Mouse (Mus musculus) c-Kit-positive CD71-positive TER-119-positive erythroid progenitor cells, embryonic 14.5 days (primary cell): ENCODE measurements around the gene Ndst2.

Experiments used
- DNase-seq: peaks from one replicate; pipeline ENCODE4 v3.0.0-alpha.2; 2013; ENCODE audit warnings: low spot score

Gene Ndst2

DNA sequence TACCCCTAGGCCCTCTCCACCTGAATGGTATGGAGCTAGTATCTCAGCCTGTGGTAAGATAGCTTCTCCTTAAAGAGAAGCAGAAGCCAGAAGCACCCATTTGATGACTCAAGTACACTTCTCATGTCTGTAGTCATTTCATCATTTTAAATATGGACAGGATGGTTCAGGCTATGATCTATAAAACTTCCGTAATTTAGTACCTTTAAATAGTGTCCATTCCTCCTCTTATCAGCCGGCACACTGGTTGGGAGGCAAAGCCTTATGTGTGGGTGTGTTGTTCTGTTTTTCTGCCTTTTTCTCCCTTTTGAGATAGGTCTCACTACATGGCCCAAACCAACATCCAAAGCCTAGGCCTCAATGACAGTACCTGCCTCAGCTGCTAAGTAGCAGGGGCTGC, 35.8 kb downstream of the Ndst2 start:
- no peak for DNase-seq

DNA sequence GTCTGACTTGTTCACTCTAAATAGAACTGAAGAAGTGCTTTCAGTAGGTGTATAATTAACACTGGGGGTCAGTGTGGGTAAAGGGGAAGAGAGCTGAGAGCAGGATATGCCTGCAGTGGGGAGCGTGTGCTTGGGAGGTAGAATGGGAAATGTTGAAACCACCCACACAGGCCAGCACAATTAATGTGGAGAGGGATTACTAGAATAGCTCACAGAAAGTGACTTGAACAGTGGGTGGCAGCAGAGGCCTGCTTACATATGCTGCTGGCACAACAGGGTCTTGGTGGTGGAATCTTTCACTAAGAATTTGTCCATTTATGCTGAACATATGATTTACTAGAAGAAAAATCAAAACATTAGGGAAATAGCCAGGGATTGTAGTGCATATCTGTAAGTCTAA, 37.4 kb downstream of the Ndst2 start:
- DNase-seq = no peak

DNA sequence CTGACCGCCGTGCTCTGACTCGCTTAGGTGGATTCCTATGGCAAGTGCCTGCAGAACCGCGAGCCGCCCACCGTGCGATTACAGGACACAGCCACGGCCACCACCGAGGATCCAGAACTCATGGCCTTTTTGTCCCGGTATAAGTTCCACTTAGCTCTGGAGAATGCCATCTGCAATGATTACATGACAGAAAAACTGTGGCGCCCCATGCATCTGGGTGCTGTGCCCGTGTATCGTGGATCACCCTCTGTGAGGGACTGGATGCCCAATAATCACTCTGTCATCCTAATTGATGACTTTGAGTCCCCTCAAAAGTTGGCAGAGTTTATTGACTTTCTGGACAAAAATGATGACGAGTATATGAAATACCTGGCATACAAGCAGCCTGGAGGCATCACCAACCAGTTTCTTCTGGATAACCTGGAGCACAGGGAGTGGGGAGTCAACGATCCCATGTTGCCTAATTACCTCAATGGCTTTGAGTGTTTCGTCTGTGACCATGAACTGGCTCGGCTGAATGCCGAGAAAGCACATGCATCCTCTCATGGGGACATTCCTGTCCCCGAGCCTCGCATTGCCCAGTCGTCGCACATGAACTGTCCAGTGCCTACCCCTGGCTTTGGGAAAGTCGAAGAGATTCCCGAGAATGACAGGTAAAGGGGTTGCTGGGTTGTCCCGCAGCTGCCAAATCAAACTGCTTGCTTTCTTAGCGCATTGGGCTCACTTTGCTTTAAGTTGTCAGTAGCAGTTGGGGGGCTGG, 38.4 kb downstream of the Ndst2 start:
- DNase-seq = no peak

DNA sequence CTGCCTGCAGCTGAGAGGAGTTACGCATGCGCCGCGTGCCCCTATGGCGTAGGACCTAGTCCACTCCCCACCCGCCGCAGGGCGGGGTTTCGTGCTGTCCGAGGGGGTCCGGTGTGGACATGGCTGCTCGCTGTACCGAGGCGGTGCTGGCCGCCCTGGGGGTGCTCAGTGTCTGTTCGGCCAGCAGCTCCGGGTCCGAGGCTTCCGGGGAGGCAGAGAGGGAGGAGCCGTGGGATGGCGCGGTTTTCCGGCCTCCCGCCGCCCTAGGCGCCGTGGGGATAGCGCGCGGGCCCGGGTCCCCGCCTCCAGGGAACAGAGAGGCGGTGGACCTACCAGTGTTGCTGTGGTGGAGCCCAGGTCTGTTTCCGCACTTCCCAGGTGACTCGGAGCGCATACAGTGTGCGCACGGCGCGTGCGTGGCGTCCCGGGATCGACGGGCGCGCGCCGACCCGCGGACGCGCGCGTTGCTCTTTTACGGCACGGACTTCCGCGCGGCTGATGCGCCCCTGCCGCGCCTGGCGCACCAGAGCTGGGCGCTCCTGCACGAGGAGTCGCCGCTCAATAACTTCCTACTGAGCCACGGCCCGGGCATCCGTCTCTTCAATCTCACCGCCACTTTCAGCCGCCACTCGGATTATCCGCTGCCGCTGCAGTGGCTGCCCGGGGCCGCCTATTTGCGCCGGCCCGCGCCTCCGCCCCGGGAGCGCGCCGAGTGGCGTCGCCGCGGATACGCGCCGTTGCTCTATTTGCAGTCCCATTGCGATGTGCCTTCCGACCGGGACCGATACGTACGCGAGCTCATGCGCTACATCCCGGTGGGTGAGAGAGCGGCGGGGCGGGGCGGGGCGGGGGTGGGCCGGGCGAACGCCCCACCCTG, 39.2 kb downstream of the Ndst2 start, which contains the start of gene Fut11:
Gene Fut11 (plus strand): TSS at position 85 of the 877 bp plus-strand sequence.
- DNase-seq = peak; percentile 71

DNA sequence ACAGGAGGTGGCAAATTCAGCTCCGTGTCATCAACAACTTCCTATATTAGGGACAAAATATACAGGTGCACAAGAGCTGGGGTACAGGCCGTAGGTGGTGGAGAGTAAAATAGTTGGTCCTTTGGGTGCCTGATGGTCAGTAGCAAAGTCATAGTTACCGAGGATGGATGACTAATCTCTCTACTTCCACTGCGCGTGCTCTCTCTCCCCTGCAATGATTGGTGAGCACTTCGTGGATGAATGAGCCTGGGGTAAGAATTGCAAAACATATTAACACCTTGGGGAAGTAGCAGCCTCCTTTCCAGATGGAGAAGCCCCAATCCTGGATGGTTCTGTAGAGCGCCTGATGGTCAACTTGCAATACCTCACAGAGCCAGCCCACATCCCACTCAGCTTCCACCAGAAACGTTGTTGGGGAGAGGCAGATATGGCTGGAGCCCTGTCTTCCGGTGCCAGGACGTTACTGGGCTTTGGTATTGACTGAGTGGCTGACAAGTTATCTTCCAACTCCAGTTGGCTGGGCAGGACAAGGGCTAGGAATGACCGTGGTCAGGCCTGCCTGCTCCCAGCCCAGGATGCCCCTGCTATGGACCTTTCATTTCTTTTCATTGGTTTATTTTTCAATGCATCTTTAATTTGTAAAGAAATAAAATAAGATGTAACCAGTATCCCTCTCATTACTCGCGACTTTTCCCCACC, 40.0 kb downstream of the Ndst2 start:
- DNase-seq = no peak

DNA sequence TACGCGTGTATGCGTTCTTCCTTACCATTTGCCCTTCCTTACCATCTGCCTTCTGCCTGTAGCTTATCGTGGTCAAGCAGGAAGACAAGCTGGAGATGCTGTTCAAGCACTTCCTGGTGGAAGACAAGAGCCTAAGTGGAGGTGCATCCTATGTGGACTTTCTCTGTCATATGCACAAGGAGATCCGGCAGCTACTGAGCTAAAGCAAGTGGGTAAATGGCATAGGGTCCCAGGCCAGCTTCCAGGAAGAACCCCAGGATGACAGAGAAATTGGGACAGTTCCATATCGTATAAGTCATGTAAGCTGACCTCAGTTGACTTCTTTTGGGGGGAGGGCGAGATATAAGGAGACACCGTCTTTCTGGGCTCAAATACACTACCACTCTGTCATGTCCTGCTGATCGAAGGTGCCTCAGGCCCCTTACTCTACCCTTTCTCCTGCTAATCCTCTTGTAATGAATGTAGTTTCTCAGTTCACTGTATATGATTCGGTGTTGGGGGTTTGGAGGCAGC, 40.7 kb downstream of the Ndst2 start:
- DNase-seq = no peak

DNA sequence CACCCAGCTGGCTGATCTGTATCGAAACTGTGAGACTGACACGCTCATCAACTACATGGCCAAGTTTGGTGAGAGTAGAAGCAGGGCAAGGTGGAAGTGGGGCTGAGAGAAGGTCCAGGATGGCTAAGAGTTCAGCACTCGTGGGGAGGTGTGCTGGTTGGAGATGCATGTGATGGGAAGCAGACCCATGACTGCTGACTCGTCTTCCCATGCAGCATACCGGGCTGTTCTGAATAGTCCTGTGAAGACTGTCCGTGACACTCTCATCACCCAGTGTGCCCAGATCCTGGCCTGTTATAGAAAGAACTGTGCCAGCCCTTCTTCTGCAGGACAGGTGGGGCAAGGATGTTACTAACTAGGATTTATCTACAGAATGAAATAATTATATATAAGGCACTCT, 42.6 kb downstream of the Ndst2 start:
- DNase-seq = no peak

DNA sequence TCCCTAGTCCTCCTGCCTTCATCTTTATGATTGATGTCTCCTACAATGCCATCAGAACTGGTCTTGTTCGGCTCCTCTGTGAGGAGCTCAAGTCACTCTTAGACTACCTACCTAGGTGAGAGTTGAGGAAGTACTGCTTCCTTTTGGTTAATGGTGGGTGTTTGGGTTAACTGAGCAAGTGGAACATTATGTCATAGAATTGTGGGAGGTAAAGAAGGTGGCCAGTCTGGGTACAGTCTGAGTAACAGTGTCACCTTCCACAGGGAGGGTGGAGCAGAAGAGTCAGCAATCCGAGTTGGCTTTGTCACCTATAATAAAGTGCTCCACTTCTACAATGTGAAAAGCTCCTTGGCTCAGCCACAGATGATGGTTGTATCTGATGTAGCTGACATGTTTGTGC, 45.4 kb downstream of the Ndst2 start:
- no peak for DNase-seq

DNA sequence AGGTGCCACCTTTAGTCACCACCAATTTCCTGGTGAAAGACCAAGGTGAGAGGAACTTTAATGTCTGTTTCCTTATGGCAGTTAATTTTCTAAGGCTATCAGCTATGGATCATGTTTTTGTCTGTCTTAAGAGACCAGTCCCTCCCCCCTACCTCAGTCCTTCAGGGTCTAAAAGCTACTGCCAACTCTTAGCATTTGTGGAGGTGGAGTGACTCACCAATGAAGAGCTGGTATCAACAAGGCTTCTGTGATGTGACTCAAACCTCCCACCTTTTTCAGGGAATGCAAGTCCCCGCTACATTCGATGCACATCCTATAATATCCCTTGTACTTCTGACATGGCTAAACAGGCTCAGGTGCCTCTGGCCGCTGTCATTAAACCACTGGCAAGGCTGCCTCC, 47.8 kb downstream of the Ndst2 start:
- no peak for DNase-seq

DNA sequence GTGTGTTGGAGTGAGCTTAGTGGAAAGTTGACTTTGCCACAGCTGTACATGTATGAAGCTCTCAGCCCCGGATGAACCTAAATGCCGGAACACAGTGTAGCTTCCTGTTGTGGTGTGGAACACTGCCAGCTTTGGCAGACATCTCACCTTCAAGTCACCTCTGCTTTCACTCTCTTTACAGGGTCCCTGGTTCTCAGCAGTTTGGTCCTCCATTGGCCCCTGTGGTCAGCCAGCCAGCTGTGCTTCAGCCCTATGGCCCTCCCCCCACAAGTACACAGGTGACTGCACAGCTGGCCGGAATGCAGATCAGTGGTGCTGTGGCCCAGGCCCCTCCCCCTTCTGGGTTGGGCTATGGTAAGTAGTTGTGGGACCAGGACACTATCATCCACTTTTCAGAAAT, 51.9 kb downstream of the Ndst2 start:
- no peak for DNase-seq

DNA sequence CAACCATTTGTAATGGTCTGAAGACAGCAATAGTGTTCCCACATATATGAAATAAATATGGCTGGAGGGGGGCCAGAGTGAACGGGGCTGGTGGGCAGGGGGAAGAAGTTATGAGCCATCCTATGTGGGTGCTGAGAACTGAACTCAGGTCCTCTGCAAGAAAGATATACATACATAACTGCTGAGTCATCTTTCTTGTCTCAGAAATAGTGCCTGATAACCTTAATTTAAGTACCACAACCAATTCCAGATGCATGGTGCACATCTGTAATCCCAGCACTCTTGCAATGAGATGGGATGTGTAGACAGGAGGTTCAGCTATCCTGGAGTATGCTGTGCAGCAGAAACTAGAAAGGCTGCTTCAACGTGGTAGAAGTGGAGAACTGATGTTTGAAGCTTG, 52.6 kb downstream of the Ndst2 start:
- DNase-seq = no peak

DNA sequence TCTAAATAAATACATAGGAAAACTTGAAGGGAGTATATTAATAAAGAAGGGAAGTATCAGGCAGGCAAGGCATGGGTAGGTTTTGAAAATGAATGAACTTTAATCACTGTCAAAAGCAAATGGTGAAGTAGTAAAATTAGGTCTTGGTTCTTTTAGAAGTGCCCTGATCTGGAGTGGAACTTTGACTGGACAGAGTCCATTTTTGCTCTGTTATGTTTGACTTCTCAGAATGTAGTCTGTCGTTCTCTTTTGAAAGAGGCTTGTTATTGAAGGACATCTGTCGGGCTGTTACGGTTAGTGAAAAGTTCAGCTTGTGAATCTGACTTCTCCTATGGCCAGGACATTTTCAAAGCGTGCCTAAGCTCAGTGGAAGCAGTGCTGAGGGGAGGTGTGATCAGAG, 56.5 kb downstream of the Ndst2 start:
- DNase-seq = no peak

DNA sequence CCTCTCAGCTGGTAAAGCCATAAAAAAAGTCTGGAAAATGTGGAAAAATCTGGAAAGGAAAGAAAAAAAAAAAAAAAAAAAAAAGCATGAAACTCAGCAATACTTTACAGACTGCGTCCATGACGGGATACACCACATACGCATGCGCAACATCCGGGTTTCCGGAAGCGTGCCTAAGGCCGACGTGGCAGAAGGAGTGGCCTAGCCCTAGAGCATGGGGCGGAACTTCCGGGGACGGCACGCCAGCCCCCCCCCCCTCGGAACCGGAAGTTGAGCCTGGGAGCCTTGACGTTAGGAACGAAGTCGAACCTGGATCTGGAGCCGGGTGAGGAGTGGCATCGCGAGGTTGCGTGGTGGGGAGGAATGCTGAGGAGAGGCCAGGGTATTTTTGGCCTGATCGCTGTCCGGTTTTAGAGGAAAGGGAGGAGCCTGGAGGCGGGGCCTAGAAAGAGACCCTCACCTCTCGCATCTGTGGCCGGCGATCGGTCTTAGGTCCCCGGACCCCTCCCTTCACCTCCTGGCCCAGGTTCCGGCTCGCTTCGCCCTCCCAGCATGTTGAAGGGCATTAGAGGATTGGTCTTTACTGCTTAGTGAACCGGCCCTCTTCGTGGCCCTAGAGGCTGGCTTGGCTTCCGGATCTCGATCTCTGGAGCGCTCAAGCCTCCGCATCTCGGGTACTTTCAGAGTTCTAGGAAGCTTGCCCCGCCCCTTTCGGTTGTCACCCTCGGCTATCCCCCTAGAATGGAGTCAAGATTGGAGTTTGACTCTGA, 60.1 kb downstream of the Ndst2 start, which contains the start of gene Sec24c:
Gene Sec24c (plus strand): TSS at position 245 of the 770 bp plus-strand sequence.
- peak; percentile 99 for DNase-seq

DNA sequence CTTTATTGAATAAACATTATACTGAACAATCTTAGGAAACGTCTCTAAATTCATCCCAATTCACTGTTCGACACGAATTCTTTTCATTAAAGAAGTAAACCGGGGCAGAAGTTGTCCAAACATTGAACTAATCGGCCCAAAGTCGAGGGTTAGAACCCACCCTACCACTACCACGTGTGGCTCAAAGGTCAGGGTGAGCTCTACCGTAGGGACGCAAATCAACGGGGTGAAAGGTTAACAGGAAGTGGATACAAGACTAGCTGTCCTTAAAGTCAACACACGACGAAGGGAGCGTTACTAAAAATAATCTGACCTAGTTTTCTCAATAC, 60.7 kb downstream of the Ndst2 start:
- DNase-seq = no peak
